In the genomic region with DNA sequence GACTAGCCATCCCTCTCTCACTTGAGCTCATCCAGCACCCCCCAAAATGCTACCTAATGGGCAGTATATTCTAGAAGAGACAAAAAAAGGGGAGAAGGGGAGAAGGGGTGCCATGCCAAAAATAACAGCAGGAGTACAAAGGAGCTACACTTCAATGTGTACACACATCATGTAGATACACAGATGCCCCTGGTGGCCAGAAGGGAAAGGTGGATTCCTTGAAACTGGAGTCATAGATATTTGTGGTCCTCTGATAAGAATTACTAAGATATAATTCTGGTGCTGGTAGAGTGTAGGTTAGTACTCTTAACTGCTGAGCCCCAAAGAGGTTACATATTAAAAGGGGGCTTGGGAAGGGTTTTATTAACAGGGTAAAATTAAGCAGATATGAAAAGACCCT, we compare ENCODE assay signal across 12 mouse cellular contexts. TPM values are rescaled to one million over a fixed set of nuclear protein-coding genes. Genes with fewer than 3 reads are reported as not detected.
A peak's percentile ranks its signal among the peaks of the same experiment; 100 is the strongest.
DNase-seq lines count a peak whose midpoint lies in the region; ATAC-seq and TF ChIP-seq lines count a peak whose summit lies in the region.
"Had no signal": no experiment of that assay in that cellular context is flagged by ENCODE, and none has a peak within 500 bp of the region (broad histone marks: within the 10 kb centered on the region; RNA-seq: fewer than 3 reads in every experiment).

No protein-coding gene starts in this region.

- H3K9me3 ChIP-seq in lung, postnatal 0 days (ENCODE audit: low read length), result no peaks in the 10 kb centered on the region
- no peaks in the 10 kb centered on the region for H3K9me3 ChIP-seq in hindbrain, embryonic 16.5 days (ENCODE audit: control insufficient read depth, low read length)
- H3K9me3 ChIP-seq: stomach, embryonic 15.5 days had no signal

- H3K4me1 ChIP-seq in lung, postnatal 0 days (ENCODE audit: insufficient read depth, low read depth, low read length), result no peaks in the 10 kb centered on the region
- H3K4me1 ChIP-seq in hindbrain, embryonic 16.5 days (ENCODE audit: control insufficient read depth, insufficient read depth, low read depth, low read length), result peaks cover 3% of the 10 kb centered on the region
- H3K4me1 ChIP-seq: stomach, embryonic 15.5 days had no signal

- TF ChIP-seq EP300 in lung, postnatal 0 days (IDR thresholded peaks at IDR 0.05), result no peak

- H3K4me3 ChIP-seq in gastrocnemius, adult 2 months, result no peak overlapping the region
- no peak overlapping the region for H3K4me3 ChIP-seq in lung, postnatal 0 days (ENCODE audit: low read depth, low read length)
- no peak overlapping the region for H3K4me3 ChIP-seq in hindbrain, embryonic 16.5 days (ENCODE audit: low read length)
- H3K4me3 ChIP-seq: erythroblast, embryonic 14.5 days; stomach, embryonic 15.5 days had no signal

- H3K4me2 ChIP-seq in lung, postnatal 0 days (replicated peaks; ENCODE audit: low read depth, low read length), result no peak overlapping the region
- no peak overlapping the region for H3K4me2 ChIP-seq in hindbrain, embryonic 16.5 days (ENCODE audit: low read length)
- H3K4me2 ChIP-seq: stomach, embryonic 15.5 days had no signal

- ATAC-seq in lung, postnatal 0 days, result no peak
- ATAC-seq in hindbrain, embryonic 16.5 days, result no peak

- no peak for DNase-seq in gastrocnemius, adult 2 months
- DNase-seq in gastrocnemius, postnatal 14 days, result no peak
- DNase-seq in lung, postnatal 0 days (ENCODE audit: low spot score), result no peak
- DNase-seq in lung, postnatal 25 days (ENCODE audit: low spot score), result no peak
- DNase-seq in heart, postnatal 10 days, result peak; percentile 26 to 45
- DNase-seq in splenic B cell, adult 2 months (ENCODE audit: low read depth, low spot score), result peak; percentile 41
- DNase-seq in left cerebral cortex, postnatal 10 days (ENCODE audit: extremely low spot score in 1 of 2, low spot score in 2 of 2), result no peak
- DNase-seq: adrenal gland, adult 2 months; lung, postnatal 14 days had no signal

- H3K27me3 ChIP-seq in lung, postnatal 0 days (replicated peaks; ENCODE audit: insufficient read depth, low read length), result no peaks in the 10 kb centered on the region
- H3K27me3 ChIP-seq in splenic B cell, adult 2 months (ENCODE audit: control insufficient read depth, insufficient read depth, low read length, poor library complexity, severe bottlenecking), result no peaks in the 10 kb centered on the region
- no peaks in the 10 kb centered on the region for H3K27me3 ChIP-seq in hindbrain, embryonic 16.5 days (replicated peaks; ENCODE audit: control insufficient read depth, insufficient read depth, low read length)
- H3K27me3 ChIP-seq: stomach, embryonic 15.5 days had no signal

- no peak overlapping the region for H3K9ac ChIP-seq in lung, postnatal 0 days (replicated peaks; ENCODE audit: low read depth)
- no peak overlapping the region for H3K9ac ChIP-seq in hindbrain, embryonic 16.5 days (ENCODE audit: low read depth, low read length)
- H3K9ac ChIP-seq: stomach, embryonic 15.5 days had no signal

- intact Hi-C loops in gastrocnemius, adult 2 months (cut with DNase I), result no loop called here
- intact Hi-C loops in gastrocnemius, postnatal 14 days (cut with DNase I; ENCODE audit: low total_unique reads), result no loop called here
- intact Hi-C loops in heart, postnatal 10 days (cut with DNase I), result no loop called here
- intact Hi-C loops in left cerebral cortex, postnatal 10 days (cut with DNase I), result no loop called here

- TF ChIP-seq CTCF in gastrocnemius, adult 2 months (IDR thresholded peaks at IDR 0.05), result peak; percentile 10; the same call in 1 of the 2 replicates
- TF ChIP-seq CTCF in lung, postnatal 0 days (IDR thresholded peaks at IDR 0.05), result peak; percentile 59

- no peak overlapping the region for H3K27ac ChIP-seq in gastrocnemius, adult 2 months
- H3K27ac ChIP-seq in lung, postnatal 0 days (ENCODE audit: low read length), result no peak overlapping the region
- no peak overlapping the region for H3K27ac ChIP-seq in hindbrain, embryonic 16.5 days (ENCODE audit: low read depth, low read length)
- H3K27ac ChIP-seq: stomach, embryonic 15.5 days had no signal

- H3K36me3 ChIP-seq in lung, postnatal 0 days (ENCODE audit: insufficient read depth, low read length), result peaks cover 6% of the 10 kb centered on the region; the same call in 1 of the 2 replicates
- H3K36me3 ChIP-seq in splenic B cell, adult 2 months (ENCODE audit: control insufficient read depth, insufficient read depth, low read length, poor library complexity, severe bottlenecking), result peaks cover 13% of the 10 kb centered on the region
- peaks cover 11% of the 10 kb centered on the region; the same call in 1 of the 2 replicates for H3K36me3 ChIP-seq in hindbrain, embryonic 16.5 days (ENCODE audit: control insufficient read depth, insufficient read depth, low read length)

RNA-seq across cellular contexts. Expression of a gene that starts 7.7 kb away (rescaled TPM):
- 100 to 1,000 TPM; 186 to 246 TPM for total RNA-seq in gastrocnemius, adult 2 months (2021)
- total RNA-seq in gastrocnemius, postnatal 14 days (2021), result 100 to 1,000 TPM; 105 to 121 TPM
- 60.2 and 63.9 TPM in 2 replicates for polyA plus RNA-seq in lung, postnatal 0 days (2015; fragmentation: Nextera tagmentation; extraction: Ambion mirVana)
- total RNA-seq in heart, postnatal 10 days (2021), result 100 to 1,000 TPM; 111 to 137 TPM
- 100 to 1,000 TPM; 101 to 107 TPM for total RNA-seq in left cerebral cortex, postnatal 10 days (2021)
- 78.5 and 91.0 TPM in 2 replicates for polyA plus RNA-seq in hindbrain, embryonic 16.5 days (2015; fragmentation: Nextera tagmentation; extraction: Ambion mirVana)

RNA-seq across cellular contexts. Expression of a gene that starts 52.9 kb away (rescaled TPM):
- total RNA-seq in gastrocnemius, adult 2 months (2021), result 1 to 10 TPM; 6.1 to 6.7 TPM
- 10 to 100 TPM in 1 of 2 experiments, 1 to 10 TPM in 1; 8.6 to 10.0 TPM for total RNA-seq in gastrocnemius, postnatal 14 days (2021)
- polyA plus RNA-seq in lung, postnatal 0 days (2015; fragmentation: Nextera tagmentation; extraction: Ambion mirVana), result 14.9 and 15.7 TPM in 2 replicates
- 10 to 100 TPM; 26.8 to 26.9 TPM for total RNA-seq in heart, postnatal 10 days (2021)
- total RNA-seq in left cerebral cortex, postnatal 10 days (2021), result 10 to 100 TPM; 26.0 to 27.4 TPM
- 17.6 and 21.4 TPM in 2 replicates for polyA plus RNA-seq in hindbrain, embryonic 16.5 days (2015; fragmentation: Nextera tagmentation; extraction: Ambion mirVana)

RNA-seq across cellular contexts. Expression of a gene that starts 53.0 kb away (rescaled TPM):
- total RNA-seq in gastrocnemius, adult 2 months (2021), result not detected
- under 1 TPM; 0.12 to 0.91 TPM for total RNA-seq in gastrocnemius, postnatal 14 days (2021)
- polyA plus RNA-seq in lung, postnatal 0 days (2015; fragmentation: Nextera tagmentation; extraction: Ambion mirVana), result 1.4 and 2.0 TPM in 2 replicates
- total RNA-seq in heart, postnatal 10 days (2021), result under 1 TPM; 0.27 to 0.50 TPM
- total RNA-seq in left cerebral cortex, postnatal 10 days (2021), result under 1 TPM; 0.49 to 0.99 TPM
- polyA plus RNA-seq in hindbrain, embryonic 16.5 days (2015; fragmentation: Nextera tagmentation; extraction: Ambion mirVana), result 1.0 and 1.4 TPM in 2 replicates

Comparison
In these comparisons a context has a peak if more than half of its experiments do, and no peak if none do; other contexts are left out.
1. DNase-seq: peak in heart, postnatal 10 days (2 of 2) and splenic B cell, adult 2 months (single experiment); none in gastrocnemius, adult 2 months (single experiment), gastrocnemius, postnatal 14 days (single experiment), lung, postnatal 0 days (single experiment), lung, postnatal 25 days (single experiment) and left cerebral cortex, postnatal 10 days (0 of 2).